Mouse (Mus musculus): ENCODE data around the gene Thsd7b.
A peak's percentile ranks its signal among the peaks of the same experiment; 100 is the strongest.

Gene Thsd7b

GRCm38 (mm10) chr1:129519751-129520150 is 246.6 kb downstream of the Thsd7b start:
- peak; percentile 24 for DNase-seq (ENCODE audit: low read depth, low spot score)

GRCm38 (mm10) chr1:129526967-129527366 is 253.9 kb downstream of the Thsd7b start:
- peak; percentile 92 for DNase-seq (ENCODE audit: low read depth, low spot score)

GRCm38 (mm10) chr1:129532206-129532605 is 259.1 kb downstream of the Thsd7b start:
- DNase-seq (ENCODE audit: low read depth, low spot score), result peak; percentile 65

GRCm38 (mm10) chr1:129538508-129538907 is 265.4 kb downstream of the Thsd7b start:
- no peak for DNase-seq (ENCODE audit: low read depth, low spot score)

- DNase-seq (ENCODE audit: low read depth, low spot score), result no peak
Measured at GRCm38 (mm10) chr1:129538970-129539369, 265.9 kb downstream of the Thsd7b start.

GRCm38 (mm10) chr1:129540751-129541150 is 267.6 kb downstream of the Thsd7b start:
- no peak for DNase-seq (ENCODE audit: low read depth, low spot score)

- no peak for DNase-seq (ENCODE audit: low read depth, low spot score)
Measured at GRCm38 (mm10) chr1:129542563-129543146, 269.6 kb downstream of the Thsd7b start.

GRCm38 (mm10) chr1:129543169-129543568 is 270.1 kb downstream of the Thsd7b start:
- DNase-seq (ENCODE audit: low read depth, low spot score), result no peak

GRCm38 (mm10) chr1:129558054-129558453 is 285.0 kb downstream of the Thsd7b start:
- no peak for DNase-seq (ENCODE audit: low read depth, low spot score)

- DNase-seq (ENCODE audit: low read depth, low spot score), result peak; percentile 58
Measured at GRCm38 (mm10) chr1:129559137-129559536, 286.0 kb downstream of the Thsd7b start.

GRCm38 (mm10) chr1:129559812-129560211 is 286.7 kb downstream of the Thsd7b start:
- no peak for DNase-seq (ENCODE audit: low read depth, low spot score)

- DNase-seq (ENCODE audit: low read depth, low spot score), result no peak
Measured at GRCm38 (mm10) chr1:129562707-129563106, 289.6 kb downstream of the Thsd7b start.

- no peak for DNase-seq (ENCODE audit: low read depth, low spot score)
Measured at GRCm38 (mm10) chr1:129570522-129570921, 297.4 kb downstream of the Thsd7b start.

- DNase-seq (ENCODE audit: low read depth, low spot score), result no peak
Measured at GRCm38 (mm10) chr1:129579955-129580354, 306.9 kb downstream of the Thsd7b start.

GRCm38 (mm10) chr1:129586635-129587034 is 313.5 kb downstream of the Thsd7b start:
- DNase-seq (ENCODE audit: low read depth, low spot score), result no peak

- DNase-seq (ENCODE audit: low read depth, low spot score), result peak; percentile 59
Measured at GRCm38 (mm10) chr1:129589366-129590002, 316.4 kb downstream of the Thsd7b start.

- no peak for DNase-seq (ENCODE audit: low read depth, low spot score)
Measured at GRCm38 (mm10) chr1:129595447-129595846, 322.3 kb downstream of the Thsd7b start.

GRCm38 (mm10) chr1:129600933-129601332 is 327.8 kb downstream of the Thsd7b start:
- DNase-seq (ENCODE audit: low read depth, low spot score), result no peak

- DNase-seq (ENCODE audit: low read depth, low spot score), result peak; percentile 81
Measured at GRCm38 (mm10) chr1:129602284-129602683, 329.2 kb downstream of the Thsd7b start.

GRCm38 (mm10) chr1:129608395-129608794 is 335.3 kb downstream of the Thsd7b start:
- DNase-seq (ENCODE audit: low read depth, low spot score), result no peak

- no peak for DNase-seq (ENCODE audit: low read depth, low spot score)
Measured at GRCm38 (mm10) chr1:129616080-129616479, 343.0 kb downstream of the Thsd7b start.

GRCm38 (mm10) chr1:129619440-129620301 is 346.6 kb downstream of the Thsd7b start:
- DNase-seq (ENCODE audit: low read depth, low spot score), result no peak

Data from brain, adult 2 months (tissue).